Comparison of ENCODE assay signal across 8 mouse cellular contexts in the genomic region with DNA sequence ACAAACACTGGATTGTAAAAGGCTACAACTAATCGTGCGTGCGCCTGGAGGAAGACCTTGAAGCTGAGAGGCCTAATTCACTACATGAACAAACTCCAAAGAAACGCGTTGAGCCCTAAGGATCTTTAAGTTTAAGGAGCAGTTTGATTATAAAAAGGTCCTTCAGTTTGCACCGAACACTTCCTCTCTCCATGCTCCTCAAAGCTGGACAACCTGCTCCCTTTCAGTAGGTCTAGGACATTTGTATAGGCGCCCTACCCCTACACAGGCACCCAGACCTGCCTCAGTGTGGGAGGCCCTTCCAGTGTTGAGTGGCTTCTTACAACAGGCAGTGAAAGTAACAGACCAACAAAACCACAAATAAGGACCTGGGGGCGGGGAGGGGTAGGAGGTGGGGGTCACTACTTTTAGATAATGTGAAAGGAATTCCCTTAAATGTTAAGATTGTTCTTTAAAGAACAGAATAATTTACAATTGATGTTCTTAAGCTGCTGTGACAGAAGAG. TPM values are rescaled to one million over a fixed set of nuclear protein-coding genes. Genes with fewer than 3 reads are reported as not detected.
DNase-seq lines count a peak whose midpoint lies in the region; ATAC-seq lines count a peak whose summit lies in the region.

No protein-coding gene starts in this region.

- 78% methylated on average over 8 of the region's 8 CpGs for WGBS in heart, embryonic 16.5 days
- WGBS in midbrain, embryonic 11.5 days, result 77% methylated on average over 8 of the region's 8 CpGs

- peak overlapping the region; percentile 79 for H3K9ac ChIP-seq in heart, embryonic 16.5 days (ENCODE audit: low read length)
- H3K9ac ChIP-seq in midbrain, embryonic 11.5 days (ENCODE audit: low read length), result peak overlapping the region; percentile 52

- H3K36me3 ChIP-seq in erythroblast, embryonic 14.5 days (ENCODE audit: control insufficient read depth), result no peaks in the 10 kb centered on the region
- H3K36me3 ChIP-seq in heart, embryonic 16.5 days (ENCODE audit: control insufficient read depth, insufficient read depth), result no peaks in the 10 kb centered on the region
- no peaks in the 10 kb centered on the region for H3K36me3 ChIP-seq in midbrain, embryonic 11.5 days (ENCODE audit: control insufficient read depth, insufficient read depth, low read length)

- no peak overlapping the region for H3K27ac ChIP-seq in heart, embryonic 16.5 days (ENCODE audit: low read length)
- no peak overlapping the region for H3K27ac ChIP-seq in midbrain, embryonic 11.5 days (ENCODE audit: low read depth, low read length)

- no peak for ATAC-seq in erythroblast, adult 5-6 weeks (replicated peaks; ENCODE audit: low FRiP score, poor library complexity, severe bottlenecking)
- no peak for ATAC-seq in heart, embryonic 16.5 days (replicated peaks; ENCODE audit: extremely low read depth, insufficient read depth, low FRiP score)
- ATAC-seq in midbrain, embryonic 11.5 days (ENCODE audit: low FRiP score), result no peak

- no peaks in the 10 kb centered on the region for H3K9me3 ChIP-seq in erythroblast, embryonic 14.5 days (ENCODE audit: control insufficient read depth, low read length)
- 0 out of 2 replicates have a peak, but pooled peaks cover 3% of the 10 kb centered on the region for H3K9me3 ChIP-seq in heart, embryonic 16.5 days (replicated peaks; ENCODE audit: control insufficient read depth, low read length)
- no peaks in the 10 kb centered on the region for H3K9me3 ChIP-seq in midbrain, embryonic 11.5 days (ENCODE audit: control insufficient read depth, low read length)

- H3K4me1 ChIP-seq in erythroblast, embryonic 14.5 days (ENCODE audit: control insufficient read depth), result peaks cover 14% of the 10 kb centered on the region
- peaks cover 9% of the 10 kb centered on the region; the same call in 1 of the 2 replicates for H3K4me1 ChIP-seq in heart, embryonic 16.5 days (ENCODE audit: control insufficient read depth, insufficient read depth, low read length)
- peaks cover 3% of the 10 kb centered on the region; the same call in 1 of the 2 replicates for H3K4me1 ChIP-seq in midbrain, embryonic 11.5 days (ENCODE audit: control insufficient read depth, insufficient read depth, low read length)

- peak overlapping the region; percentile 75 for H3K4me3 ChIP-seq in erythroblast, embryonic 14.5 days (replicated peaks)
- peak overlapping the region; percentile 73 for H3K4me3 ChIP-seq in heart, embryonic 16.5 days (ENCODE audit: low read length)
- H3K4me3 ChIP-seq in midbrain, embryonic 11.5 days (ENCODE audit: low read depth, low read length), result peak overlapping the region; percentile 36; the same call in 1 of the 2 replicates

- intact Hi-C loops in left cerebral cortex, postnatal 10 days (cut with DNase I), result loop anchor here (10.0 kb wide), 1 partner anchor 113 kb away; no protein-coding TSS in a partner anchor

- H3K27me3 ChIP-seq in erythroblast, embryonic 14.5 days (ENCODE audit: control insufficient read depth), result no peaks in the 10 kb centered on the region
- no peaks in the 10 kb centered on the region for H3K27me3 ChIP-seq in heart, embryonic 16.5 days (ENCODE audit: control insufficient read depth, insufficient read depth, low read length)
- no peaks in the 10 kb centered on the region for H3K27me3 ChIP-seq in midbrain, embryonic 11.5 days (ENCODE audit: control insufficient read depth, insufficient read depth, low read length)

- peak overlapping the region; percentile 85 for H3K4me2 ChIP-seq in heart, embryonic 16.5 days (ENCODE audit: low read depth, low read length)
- H3K4me2 ChIP-seq in midbrain, embryonic 11.5 days, result peak overlapping the region; percentile 53

- peak; percentile 19 for DNase-seq in 3134 (ENCODE audit: extremely low read depth, insufficient read length, low spot score)
- DNase-seq in cerebellum, adult 11-12 months, result peak; percentile 22
- DNase-seq in midbrain, embryonic 11.5 days (ENCODE audit: low spot score, missing footprints), result peak; percentile 87
- no peak for DNase-seq in right cerebral cortex, postnatal 36 days (ENCODE audit: low spot score in 2 of 2)
- no peak for DNase-seq in left cerebral cortex, postnatal 10 days (ENCODE audit: extremely low spot score in 1 of 2, low spot score in 2 of 2)

RNA-seq across cellular contexts. Expression of gene Tbc1d32, which starts 0.7 kb away (rescaled TPM):
- not detected in 2 replicates for polyA plus RNA-seq in erythroblast, embryonic 14.5 days (2012)
- not detected in 2 replicates for total RNA-seq in erythroblast, adult 5-6 weeks (2015; ENCODE audit: low replicate concordance)
- 0.26 and 0.70 TPM in 2 replicates for total RNA-seq in erythroblast, adult 5-6 weeks (2017; ENCODE audit: low replicate concordance)
- polyA plus RNA-seq in heart, embryonic 16.5 days (2015; fragmentation: Nextera tagmentation; extraction: Ambion mirVana), result 2.1 and 2.3 TPM in 2 replicates
- polyA plus RNA-seq in midbrain, embryonic 11.5 days (2014; fragmentation: Nextera tagmentation; extraction: Ambion mirVana), result 3.7 and 3.8 TPM in 2 replicates
- total RNA-seq in left cerebral cortex, postnatal 10 days (2021), result 1 to 10 TPM; 8.2 to 9.5 TPM

Comparison
In these comparisons a context has a peak if more than half of its experiments do, and no peak if none do; other contexts are left out.
1. DNase-seq: peak in 3134 (single experiment), cerebellum, adult 11-12 months (single experiment) and midbrain, embryonic 11.5 days (single experiment); none in right cerebral cortex, postnatal 36 days (0 of 2) and left cerebral cortex, postnatal 10 days (0 of 2).
2. Peak in every context shown above with its lines, with median percentiles within 50 percentile points of each other: H3K4me3 ChIP-seq.